Mouse (Mus musculus) ES-E14 (cell line): ENCODE results near the gene Tulp3.

Experiments
- CHD2 ChIP-seq: IDR thresholded peaks from 2 replicates; pipeline ENCODE4 v1.6.1; 2014; ENCODE audit warnings: mild to moderate bottlenecking, low read depth, low read length, inconsistent platforms
- HCFC1 ChIP-seq: IDR thresholded peaks from 2 replicates; pipeline ENCODE4 v1.6.1; 2012; ENCODE audit warnings: low read length, inconsistent platforms, borderline replicate concordance; ENCODE audit not compliant: insufficient read depth
- MAFK ChIP-seq: IDR thresholded peaks from 2 replicates; pipeline ENCODE4 v1.6.1; 2014; ENCODE audit warnings: mild to moderate bottlenecking, low read depth, low read length, inconsistent platforms; ENCODE audit not compliant: insufficient read depth
- ZNF384 ChIP-seq: IDR thresholded peaks from 2 replicates; pipeline ENCODE4 v1.6.1; 2012; ENCODE audit warnings: low read depth, low read length, inconsistent platforms

DNA sequence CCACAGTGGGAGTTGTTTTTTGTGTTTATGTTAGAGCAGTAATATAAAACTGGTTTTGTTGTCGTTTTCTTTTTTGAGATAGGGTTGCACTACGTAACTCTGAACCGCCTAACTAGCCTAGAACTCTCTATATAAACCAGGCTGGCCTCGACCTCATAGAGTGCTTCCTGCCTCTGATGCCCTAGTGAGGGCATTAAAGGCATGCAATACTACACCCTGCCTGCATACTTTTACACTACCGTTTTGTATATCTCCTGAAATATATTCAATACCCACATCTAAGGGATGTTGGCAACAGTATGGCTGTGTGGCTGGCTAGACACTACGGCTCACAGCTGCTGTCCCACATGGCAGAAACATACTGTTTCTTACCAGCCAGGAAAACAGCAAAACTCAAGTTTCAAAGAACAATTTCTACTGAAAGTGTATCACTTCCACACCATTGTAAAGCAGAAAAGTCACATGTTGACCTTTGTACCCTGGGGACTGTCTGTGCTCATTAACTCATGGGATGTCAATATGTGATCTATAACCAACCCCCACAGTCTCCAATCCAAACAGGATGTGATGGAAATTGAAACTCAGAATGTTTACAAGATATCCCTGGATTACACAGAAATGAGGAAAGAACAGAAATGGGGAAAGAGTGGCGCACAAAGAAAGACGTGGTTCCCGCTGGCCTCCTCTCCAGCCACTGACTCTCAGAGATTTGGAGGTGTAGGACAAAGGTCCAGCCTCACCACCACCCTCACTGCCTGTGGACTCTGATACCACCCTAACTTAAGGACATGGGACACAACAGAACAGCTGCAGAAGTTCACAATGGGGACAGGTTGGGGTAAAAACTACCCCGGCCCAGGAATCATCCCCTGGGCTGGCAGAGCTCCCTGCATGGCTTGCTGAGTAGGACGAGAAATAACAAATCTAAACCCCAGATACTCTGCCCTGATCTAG is 78.2 kb downstream of the Tulp3 start:
- TF ChIP-seq CHD2 (no peak), HCFC1 (no peak), MAFK (no peak), ZNF384 (no peak)
